In genomic region chr11:85780303-85780702, GRCm38 (mm10) we compare ENCODE assay signal across 24 mouse cellular contexts. TPM values are rescaled to one million over a fixed set of nuclear protein-coding genes. Genes with fewer than 3 reads are reported as not detected.
"Had no signal": no experiment of that assay in that cellular context is flagged by ENCODE, and none has a peak within 500 bp of the region (broad histone marks: within the 10 kb centered on the region; RNA-seq: fewer than 3 reads in every experiment).

No protein-coding gene starts in this region.

- H3K4me3 ChIP-seq: gastrocnemius, adult 2 months; heart, embryonic 10.5 days; heart, embryonic 12.5 days; hindbrain, embryonic 10.5 days; hindbrain, embryonic 12.5 days; intestine, embryonic 15.5 days; layer of hippocampus, adult 2 months; left cerebral cortex, adult 2 months; limb, embryonic 10.5 days; limb, embryonic 12.5 days had no signal

- H3K27me3 ChIP-seq: hindbrain, embryonic 12.5 days had no signal

- H3K27ac ChIP-seq: gastrocnemius, adult 2 months; heart, embryonic 10.5 days; hindbrain, embryonic 10.5 days; hindbrain, embryonic 12.5 days; hindbrain, embryonic 14.5 days; intestine, embryonic 15.5 days; layer of hippocampus, adult 2 months; left cerebral cortex, adult 2 months; limb, embryonic 10.5 days; limb, embryonic 12.5 days had no signal

- H3K9ac ChIP-seq: heart, embryonic 12.5 days; hindbrain, embryonic 12.5 days; hindbrain, embryonic 14.5 days; intestine, embryonic 15.5 days; limb, embryonic 12.5 days had no signal

- H3K4me2 ChIP-seq: heart, embryonic 12.5 days; hindbrain, embryonic 12.5 days; hindbrain, embryonic 14.5 days; intestine, embryonic 15.5 days; limb, embryonic 12.5 days had no signal

- H3K9me3 ChIP-seq: heart, embryonic 10.5 days; heart, embryonic 12.5 days; hindbrain, embryonic 10.5 days; hindbrain, embryonic 12.5 days; intestine, embryonic 15.5 days; limb, embryonic 10.5 days; limb, embryonic 12.5 days had no signal

- DNase-seq: gastrocnemius, adult 2 months; gastrocnemius, postnatal 10 days; gastrocnemius, postnatal 25 days; heart, adult 18-20 months; heart, postnatal 10 days; heart, postnatal 4 days; kidney, adult 18-20 months; kidney, adult 8-10 months; kidney, postnatal 10 days; kidney, postnatal 25 days; kidney, postnatal 4 days had no signal

- H3K36me3 ChIP-seq: heart, embryonic 10.5 days; heart, embryonic 12.5 days; hindbrain, embryonic 10.5 days; hindbrain, embryonic 12.5 days; intestine, embryonic 15.5 days; limb, embryonic 10.5 days; limb, embryonic 12.5 days had no signal

- ATAC-seq: hindbrain, embryonic 16.5 days; inflammation-experienced regulatory T-cells, adult 6 months; intestine, embryonic 15.5 days; intestine, postnatal 0 days had no signal

RNA-seq across cellular contexts. Expression of gene Tbx2, which starts 52.0 kb away (rescaled TPM):
- polyA plus RNA-seq: inflammation-experienced regulatory T-cells, adult 6 months had no signal
